Mouse (Mus musculus) right cerebral cortex, adult 2 months (tissue): ENCODE measurements at regions not wholly inside any gene's neighbourhood (a gene's known extent, or its start where the extent isn't known, plus 50 kb on each side); places are given as distances from the start of the nearest gene placed in this dataset.

Experiments used
- DNase-seq, 2 experiments: peaks; one replicate each; pipeline ENCODE4 v3.0.0; 2021 to 2022; ENCODE audit warnings: low spot score in 2 of 2

DNA sequence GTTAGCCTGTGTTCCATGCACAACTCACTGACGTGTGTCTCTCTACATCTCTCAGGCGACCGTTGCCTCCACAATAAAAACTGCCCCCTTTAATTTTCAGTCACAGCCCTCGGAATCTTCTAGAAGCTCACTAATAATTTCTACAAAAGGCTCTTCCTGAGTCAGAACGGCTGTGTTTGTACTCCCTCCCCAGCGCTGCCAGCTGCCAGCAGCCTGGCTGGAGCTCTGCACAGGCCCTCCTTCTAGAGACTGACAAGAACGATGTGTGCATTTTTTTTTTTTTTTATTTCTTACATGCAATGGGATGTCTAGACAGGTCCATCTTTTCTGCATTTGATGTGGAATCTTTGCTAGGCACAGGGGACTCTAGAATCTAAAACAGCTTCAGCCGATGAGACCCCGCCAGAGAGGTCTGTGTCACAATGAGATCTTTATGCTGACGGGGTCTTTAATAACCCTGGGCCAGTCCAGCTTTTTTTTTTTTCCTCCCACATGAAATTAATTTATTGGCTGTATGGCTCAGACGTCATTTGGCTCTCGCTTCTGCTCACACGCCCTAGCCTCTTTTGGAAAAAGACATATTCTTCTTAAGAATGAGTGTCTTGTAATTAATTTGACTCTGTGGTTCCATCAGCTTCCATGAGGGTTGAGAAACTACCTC is 185.8 kb upstream of the Zfp507 start:
- peak in 1 of 2 experiments; percentile 4 for DNase-seq

DNA sequence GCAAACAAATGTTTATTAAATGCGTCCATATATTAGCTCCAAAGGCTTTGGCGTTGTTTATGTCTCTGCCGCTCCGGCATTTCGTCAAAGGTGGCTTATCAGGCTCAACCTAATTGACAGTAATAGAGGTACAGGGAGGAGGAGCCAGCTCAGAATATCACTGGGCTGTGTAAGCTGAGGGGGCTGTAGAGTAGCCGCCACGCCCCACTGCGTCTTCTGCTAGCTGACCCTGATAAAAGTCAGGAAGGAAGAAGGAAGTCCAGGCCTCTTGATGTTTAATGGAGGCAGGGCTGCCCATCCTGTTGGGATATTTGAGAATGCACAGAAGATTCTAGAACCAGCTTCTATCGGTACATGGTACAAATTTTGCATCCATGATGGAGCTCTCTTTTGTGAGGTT is 175.2 kb upstream of the Zfp507 start:
- no peak for DNase-seq

DNA sequence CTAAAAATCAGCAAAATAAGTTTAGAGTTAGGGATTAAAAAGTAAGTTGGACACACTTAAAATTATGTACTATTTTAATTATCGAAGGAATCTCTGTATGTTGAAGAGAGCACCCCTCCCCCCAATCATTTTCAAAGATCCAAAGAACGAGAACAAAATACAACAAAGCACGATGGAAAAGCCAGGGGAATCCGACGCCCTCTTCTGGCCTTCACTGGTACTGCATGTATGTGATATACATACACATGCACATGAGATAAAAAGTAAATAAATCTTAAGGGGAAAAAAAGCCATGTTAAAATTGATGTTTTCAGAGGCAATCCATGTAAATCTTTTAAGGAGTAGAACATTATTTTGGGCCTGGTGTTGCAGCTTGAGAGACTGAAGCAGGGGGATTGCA is 155.9 kb upstream of the Zfp507 start:
- DNase-seq = no peak

DNA sequence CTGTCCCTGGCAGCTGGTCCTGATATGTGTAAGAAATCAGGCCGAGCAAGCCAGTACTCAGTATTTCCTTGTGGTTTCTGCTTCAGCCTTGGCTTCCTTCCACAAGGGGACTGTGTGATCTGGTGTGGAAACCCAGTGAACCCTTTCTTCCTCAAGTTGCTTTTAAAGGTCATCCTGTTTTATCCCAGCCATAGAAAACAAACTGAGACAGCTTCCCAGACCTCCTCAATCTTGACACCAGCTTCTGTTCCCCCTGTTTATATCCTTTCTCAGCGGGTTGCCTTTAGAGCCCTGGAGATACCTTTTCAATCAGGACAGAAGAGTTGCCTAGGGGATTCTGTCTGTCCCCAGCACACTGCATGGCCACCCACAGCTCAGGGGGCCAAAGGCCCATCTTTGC is 155.2 kb upstream of the Zfp507 start:
- DNase-seq = no peak

DNA sequence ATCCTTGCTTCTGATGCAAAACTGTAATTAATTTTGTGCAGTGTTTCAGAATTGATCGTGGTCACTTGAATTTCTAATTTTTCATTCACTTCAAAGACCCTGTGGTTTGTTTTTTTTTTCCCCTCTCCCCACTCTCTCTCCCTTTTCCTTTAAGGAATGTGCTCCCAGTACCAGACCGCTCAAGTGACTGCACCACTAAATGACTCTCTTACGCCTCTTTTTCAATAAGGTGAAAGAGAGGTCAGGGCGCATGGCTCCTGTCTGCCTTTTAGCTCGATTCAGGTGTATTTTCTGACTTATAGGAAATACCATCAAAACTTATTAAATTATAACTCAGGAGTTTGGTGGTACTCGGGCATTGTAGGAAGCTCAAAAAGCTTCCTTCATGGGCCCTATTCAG is 146.0 kb upstream of the Zfp507 start:
- DNase-seq = no peak

DNA sequence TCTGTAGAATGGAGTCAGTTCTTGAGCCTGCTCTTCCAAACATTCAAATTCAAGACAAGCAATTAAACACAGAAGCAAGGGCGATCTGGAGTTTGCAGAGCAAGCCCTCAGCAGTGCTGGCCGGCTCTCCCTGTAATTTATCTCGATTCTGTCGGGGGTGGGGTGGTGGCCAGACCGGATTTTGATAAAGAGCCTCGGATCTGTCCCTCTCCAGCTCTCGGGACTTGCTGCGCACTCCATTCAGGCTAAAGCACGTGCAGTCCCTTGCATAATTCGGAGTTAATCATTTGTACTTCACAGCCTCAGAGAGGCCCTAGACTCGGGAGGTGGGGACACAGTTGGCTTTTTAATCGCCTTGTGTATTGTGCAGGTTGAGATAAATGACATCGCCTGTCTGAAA is 145.6 kb upstream of the Zfp507 start:
- DNase-seq = no peak

DNA sequence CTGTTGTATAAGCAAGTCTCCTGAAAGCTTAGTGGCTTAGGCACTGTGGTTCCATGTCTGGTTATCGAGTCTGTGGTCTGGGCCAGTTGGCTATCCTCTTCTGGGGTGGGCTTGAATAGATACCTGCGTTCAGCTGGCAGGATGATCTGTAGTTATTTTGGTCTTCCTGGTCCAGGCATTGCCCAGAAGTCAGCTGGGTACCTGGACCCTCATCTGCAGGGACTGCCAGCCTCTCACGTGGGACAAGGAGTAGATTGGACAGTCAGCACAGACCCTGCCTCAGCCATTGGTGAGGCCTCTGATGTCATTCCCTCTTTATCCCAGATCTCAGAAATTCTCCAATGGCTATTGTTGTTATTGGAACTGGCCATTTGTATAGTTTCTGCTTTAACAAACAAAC is 138.3 kb upstream of the Zfp507 start:
- no peak for DNase-seq

DNA sequence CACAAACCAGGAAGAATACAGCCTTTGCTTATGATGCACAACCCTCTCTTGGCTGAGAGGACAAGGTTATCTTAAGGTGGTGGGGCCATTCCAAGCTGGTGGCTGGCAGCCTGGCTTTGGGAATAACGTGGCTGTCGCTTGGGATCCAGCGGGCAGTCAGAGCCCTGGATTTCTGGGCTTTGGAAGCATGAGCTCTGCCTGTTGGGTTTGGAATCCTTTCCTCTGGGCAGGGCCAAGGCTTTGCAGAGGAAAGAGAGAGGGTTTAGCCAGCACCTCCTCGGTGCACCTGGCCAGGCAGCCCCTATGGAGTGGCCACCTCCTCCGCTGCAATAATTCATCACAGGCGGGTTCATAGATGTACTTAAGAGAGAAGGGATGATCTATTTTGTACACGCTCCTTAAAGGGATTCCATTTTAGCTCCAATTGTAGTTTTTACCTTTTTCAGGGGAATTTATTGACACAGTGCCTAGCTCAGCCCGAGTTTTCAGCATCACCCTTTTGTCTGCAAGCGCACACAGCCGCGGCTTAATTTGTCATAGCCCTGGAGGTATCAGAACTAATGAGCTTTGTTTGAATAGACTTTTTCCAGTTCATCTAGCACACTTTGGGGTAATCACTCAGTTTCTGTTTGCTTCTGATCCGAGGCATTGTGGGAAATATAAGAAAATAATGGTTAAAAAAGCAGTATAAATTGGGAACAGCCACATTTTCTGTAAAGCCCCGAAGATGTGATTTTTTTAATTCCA is 135.5 kb upstream of the Zfp507 start:
- DNase-seq = no peak

DNA sequence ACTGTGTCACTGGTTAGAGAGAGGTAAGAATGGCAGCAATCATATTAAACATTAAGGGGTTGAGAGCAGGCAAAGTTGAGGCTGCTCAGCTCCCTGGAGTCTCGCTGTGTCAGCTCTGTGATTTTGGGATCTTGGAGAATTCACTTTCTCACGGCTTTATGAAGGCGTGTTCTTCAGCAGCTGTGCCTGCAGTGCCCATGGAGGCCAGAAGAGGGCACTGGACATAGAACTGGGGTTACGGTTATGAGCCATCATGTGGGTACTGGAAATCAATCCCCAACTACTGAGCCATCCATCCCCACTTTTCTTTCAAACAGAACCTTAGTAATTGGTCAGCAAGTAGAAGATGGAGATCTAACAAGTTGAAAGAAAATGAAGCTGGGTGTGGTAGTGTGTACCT is 123.9 kb upstream of the Zfp507 start:
- no peak for DNase-seq

DNA sequence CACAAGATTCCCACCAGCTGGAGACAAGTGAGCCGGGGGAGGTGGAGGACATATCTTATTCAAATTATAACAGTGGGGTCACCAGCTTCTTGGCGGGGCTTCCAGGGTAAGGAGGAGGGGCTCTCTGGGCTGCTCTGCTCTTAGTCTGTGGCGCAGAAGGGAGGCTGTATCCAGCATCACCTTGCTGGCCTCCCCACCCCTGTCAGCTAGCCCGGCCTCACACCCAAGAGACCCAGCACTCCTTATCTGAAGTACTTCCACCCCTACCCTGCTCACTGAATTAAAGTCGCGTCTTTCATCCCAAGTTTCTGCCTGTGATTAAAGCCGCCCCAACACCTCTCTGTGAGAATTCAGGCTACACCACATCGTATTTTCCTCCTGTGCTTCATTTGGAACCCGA is 119.8 kb upstream of the Zfp507 start:
- DNase-seq = no peak

DNA sequence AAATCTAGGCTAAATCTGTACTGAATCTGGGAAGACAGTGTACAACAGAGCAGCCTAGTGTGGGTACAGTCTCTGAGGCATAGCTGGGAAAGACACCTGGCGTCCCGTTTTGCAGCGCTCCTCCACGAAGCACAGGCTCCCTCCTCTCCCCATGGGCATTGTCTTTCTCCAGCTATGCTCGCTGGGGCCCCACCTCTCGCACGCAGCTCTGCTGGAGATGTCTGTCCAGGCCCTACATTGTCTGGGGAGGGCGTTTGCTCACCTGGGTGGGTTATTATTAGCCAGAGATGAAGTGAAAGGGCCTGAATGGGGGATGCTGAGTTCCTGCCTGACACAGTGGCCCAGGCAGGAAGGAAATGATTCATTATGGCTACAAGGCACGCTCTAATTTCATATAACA is 118.1 kb upstream of the Zfp507 start:
- DNase-seq = no peak

DNA sequence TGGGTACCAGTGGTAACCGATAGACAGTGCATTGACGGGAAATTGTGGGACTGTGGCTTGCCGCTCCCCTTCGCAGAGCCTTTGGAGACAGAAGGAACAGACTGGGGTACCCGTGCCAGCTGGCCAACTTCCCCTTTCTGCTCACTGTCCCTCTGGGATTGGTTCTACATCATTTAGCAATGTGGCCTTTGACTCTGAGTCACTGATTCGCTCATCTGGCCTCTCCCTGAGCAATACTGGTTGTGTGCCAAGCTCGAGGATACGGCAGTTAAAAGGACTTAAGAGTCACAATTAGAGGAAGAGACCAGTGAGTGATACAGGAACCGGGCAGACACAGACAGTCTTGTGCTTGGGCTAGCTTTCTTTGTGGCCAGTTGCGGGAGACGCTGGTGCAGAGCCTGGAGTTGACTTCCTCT is 117.4 kb upstream of the Zfp507 start:
- DNase-seq = no peak

DNA sequence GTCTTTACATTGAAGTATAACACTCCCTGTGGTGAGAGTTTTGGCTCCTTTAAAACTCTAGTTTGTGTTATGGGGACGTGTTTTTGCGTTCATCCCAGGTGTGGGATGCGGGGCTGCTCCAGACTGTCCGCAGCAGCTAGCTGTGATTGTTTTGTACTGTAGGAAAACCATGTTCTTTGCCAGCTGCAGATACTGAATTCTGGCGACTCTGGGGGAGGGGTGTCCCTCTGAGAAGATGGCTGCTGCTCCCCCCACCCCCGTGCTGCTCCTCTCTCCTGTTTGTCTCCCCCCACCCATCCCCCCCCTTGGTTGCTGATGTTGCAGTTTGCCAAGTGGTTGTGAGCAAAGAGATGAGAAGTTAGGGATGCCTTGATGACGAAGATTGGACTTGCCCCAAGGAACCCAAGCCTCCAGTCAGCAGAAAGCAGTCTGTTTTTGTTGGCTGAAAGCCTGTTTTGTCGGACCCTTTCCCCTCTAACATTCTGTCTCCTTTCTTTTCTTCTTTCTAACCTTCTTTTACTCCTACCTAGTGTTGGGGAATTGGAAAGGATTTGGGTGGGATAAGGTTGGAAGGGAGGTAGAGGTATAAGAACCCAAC is 107.4 kb upstream of the Zfp507 start:
- no peak for DNase-seq

DNA sequence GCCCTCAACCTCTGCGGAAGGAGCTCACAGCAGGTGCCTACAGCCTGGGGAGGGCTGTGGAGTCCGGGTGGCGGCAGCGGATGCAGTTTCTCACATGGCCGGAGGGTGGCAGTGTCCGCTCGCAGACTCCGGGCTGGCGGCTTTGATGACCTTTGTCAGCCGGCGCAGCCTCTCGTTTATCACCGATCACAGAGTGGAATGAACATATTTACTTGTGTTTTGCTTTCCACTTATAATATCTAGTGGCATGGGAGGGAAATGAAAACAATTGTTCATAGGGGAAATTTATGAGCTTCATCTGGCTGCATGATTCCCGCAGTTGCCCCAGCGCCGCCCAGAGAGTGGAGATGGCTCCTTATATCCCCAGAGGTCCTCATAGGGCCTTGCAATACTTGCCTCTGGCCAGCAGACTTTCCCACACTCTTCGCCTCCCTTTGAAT is 99.2 kb upstream of the Zfp507 start:
- DNase-seq = peak; percentile 75 to 77

DNA sequence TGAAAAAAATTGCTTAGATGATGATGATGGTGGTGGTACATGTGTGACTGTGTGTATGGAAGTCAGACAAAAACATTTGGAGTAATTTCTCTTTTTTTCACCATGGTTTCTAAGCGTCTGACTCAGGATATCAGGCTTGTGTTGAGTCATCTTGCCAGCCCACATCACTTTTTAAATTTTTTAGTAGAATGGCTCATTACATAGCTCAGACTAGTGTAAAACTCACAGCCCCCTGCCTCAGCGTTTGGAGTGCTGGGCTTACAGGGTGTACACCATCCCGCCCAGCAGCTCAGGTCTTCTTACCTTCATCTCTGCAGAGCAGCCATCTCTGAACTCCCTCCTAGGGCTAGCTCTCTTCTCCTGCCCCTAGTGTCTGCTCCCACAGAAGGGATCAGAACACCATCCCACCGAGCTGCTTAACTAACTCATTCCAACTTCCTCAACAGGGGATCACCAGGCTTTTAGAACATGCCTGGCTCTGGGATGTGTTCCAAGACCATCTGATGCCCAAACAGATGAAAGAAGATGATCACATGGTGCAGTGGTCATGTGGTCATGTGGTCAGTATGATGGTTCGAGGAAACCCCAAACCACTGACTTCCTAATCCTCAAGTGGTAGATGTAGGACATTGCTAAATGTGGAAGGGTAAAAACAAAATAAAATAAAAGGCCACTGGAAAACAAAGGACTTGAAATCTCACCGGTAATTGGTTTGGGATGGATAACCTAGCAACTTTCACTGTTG is 96.1 kb upstream of the Zfp507 start:
- no peak for DNase-seq

DNA sequence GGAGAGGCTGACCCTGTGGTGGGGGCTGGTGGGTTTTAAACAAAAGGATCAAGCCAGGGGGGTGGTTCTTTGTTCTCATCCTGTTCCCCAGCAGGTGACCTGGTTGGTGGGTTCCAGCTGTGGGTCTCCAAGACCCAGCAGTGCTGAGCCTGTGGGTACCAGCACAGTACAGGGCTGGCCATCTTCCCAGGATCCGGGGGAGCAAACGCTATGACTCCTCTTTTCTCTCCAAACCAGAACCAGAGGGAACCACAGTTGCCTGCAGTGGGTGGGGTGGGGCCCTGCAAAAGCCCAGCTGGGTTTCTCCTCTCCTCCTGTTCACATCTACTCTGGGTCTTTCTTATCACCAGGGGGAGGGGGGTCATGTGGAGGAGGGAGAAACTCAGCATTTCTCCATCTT is 90.5 kb upstream of the Zfp507 start:
- DNase-seq = peak; percentile 39 to 54

DNA sequence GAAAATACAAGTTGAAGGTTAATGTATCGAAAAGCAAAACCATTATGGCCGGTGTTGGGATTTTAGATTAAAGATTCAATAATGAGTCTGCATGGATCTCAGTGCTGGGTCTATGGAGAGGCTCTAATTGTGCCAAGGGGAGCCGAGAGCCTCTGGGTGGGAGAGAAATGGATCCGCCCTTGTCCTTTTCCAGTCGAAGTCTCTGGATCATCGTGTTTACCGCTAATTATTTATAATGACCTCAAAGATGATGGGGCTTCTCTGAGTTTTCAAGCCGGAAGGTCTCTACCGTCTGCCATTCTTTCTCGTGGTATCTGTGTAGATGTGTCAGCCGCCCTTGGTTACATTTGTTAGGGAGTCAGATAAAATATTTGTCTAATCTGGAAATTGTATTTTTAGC is 83.2 kb upstream of the Zfp507 start:
- no peak for DNase-seq

DNA sequence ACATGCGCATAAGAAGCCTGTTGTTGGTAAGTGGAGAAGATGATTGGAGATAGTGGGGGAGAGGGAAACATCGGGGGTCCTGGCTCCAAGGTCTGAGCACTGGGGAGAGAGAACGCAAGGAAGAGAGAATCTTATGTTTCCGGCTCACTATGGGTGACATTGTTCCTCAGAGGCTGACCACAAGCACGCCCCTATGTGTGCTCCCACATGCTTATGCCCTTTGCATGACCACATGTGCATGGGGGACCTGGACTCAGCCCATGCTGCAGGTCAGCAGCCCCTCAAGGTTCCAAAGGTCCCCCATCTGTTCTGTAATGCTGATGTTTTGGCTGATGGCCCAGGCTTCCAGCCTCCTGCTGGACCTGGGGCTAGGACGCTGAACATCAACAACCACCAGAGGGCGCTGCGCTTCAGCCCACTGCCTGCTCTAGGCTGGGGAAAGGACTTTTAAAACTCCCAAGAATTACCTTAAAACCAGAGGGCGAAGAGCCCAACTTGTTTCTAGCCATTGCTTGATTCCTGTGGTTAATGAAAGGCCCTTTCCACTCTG is 77.0 kb upstream of the Zfp507 start:
- DNase-seq = peak; percentile 78 to 79

DNA sequence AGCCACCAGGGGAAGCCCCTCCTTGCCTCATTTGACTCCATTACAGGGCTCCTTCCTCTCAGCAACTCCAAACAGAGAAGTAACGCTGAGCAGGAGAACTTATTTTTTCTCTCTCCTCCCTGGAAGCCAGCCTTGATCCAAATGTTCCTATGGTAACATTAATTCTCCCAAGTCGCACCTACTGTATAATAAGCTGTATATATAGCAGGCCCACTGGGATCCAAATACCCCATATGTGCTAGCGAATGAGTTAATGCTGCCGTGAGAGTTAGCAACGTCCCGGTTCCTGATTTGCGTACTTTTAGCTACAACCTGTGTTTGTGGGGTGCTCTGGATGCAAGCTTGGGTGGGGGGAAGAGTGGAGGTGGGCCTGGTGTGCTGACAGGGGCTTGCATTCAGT is 75.4 kb upstream of the Zfp507 start:
- peak; percentile 29 to 44 for DNase-seq

DNA sequence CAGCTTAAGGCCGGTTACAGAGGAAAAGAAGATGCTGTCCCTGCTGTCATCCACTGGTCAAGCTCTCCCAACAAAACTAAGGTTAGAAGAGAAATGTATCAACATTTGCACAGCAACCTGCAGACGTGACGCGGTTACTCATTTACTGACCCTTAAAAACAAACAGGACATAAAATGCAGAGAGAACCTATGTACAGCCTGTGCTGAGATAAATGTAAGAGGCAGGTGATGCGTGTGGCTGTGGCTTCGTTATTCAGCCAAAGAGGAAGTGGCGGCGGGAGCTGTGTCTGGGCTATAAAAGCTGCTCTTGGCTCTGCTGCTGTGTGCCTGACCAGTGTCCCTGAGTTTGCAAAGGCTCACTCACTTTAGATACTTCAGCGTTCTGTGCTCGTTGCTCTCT is 58.2 kb upstream of the Zfp507 start:
- no peak for DNase-seq

DNA sequence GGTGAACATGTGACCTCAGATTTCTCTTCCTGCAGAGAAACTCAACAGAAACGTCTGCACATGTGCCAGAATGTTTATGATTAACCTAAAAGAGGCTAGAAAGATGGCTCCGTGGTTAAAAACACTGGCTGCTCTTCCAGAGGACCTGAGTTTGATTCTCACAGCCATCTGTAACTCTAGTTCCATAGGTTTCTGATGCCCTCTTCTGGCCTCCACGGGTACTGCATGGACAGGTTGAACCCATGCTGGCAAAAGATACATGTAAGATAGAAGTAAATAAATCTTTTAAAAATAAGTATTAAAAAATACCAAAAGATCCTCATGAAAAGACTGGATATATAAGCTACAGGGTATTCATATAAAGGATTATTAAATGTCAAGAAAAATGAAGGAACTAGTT is 56.8 kb upstream of the Zfp507 start:
- no peak for DNase-seq

DNA sequence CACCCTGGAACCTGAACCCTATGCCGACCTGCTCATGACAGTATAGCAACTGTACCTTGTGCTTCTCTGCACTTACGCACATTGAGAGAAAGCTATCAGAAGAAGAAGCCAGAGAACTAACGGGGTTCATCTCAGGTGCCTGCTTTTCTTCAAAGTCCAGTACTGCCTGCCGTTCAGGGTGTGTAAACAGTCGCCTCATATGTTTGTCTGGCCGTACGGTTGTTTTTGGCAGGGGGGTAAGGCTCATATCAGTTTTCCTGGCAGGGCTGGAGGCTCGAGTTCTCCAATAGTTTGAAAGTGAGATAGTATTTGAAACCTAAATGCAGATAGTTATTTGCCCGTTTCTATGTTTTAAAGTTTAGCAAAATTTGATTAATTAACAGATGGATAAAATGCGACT is 54.9 kb upstream of the Zfp507 start:
- no peak for DNase-seq
